Mouse (Mus musculus): ENCODE results near the gene Irx6.
A peak's percentile ranks its signal among the peaks of the same experiment; 100 is the strongest.

Irx6 gene

GRCm38 (mm10) chr8:92674244-92675128 is at the start of gene Irx6:
Irx6 (plus strand) TSS chr8:92674288.
- no peak for DNase-seq (ENCODE audit: low spot score in 2 of 2)

DNA sequence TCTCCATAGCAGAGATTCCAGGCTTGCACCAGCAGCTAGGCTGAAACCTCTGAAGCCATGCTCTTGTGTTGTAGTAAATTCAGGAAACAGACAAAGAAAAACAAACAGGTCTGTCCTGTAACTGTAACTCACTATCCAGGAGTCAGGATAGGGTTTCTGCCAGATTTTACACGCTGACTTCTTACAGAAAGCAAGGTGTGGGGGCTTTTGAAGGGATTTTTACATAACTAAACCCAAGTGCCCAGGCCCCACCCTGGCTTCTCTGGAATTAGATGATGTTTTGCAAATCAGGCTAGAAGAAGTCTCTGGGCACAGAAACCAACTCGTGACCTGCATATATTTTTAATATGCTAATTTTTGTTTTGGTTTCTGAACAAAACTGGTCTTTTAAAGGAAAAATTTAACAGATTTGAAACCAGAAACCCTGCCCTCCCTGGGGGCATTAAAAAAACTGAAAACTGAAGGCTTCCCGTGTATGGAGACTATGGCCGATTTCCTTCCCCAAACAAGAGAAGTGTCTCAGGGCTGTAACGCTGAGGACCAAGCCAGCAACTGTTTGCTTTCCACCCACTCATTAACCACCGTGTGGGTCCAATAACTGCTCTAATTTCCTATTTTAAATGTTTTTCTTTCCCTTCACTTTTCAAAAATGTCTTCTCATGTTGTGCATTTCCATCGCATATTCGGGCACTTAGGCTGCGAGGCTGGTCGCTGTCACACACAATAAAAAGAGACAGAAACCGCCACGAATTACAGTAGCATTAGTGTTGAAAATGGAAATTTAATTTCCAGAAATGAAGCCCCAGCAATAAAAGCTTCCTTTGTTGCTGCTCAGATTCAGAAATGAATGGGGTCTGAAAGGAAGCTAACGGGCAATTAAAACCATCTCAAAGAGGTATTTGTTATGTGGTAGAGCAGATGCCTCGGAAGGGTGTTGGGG is 45.1 kb upstream of the Irx6 start:
- no peak for DNase-seq (ENCODE audit: low spot score in 2 of 2)

DNA sequence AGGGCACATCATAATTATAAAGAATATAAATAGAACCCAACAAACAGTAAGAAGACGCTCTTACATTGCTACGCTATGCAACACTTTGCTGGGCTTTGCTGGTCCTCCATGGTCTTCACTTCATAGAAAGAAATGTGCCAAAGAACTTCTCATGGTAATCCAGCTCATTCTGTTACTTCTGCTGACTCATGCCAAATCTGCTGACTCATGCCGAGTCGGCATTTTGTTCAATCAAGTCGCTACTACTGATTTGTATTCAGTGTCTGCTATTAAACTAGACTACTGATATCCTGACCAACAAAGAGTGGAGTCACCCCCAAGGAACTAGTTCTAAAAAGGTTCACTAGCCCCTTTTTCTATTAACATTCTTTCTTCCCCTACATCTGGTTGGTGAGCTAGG is 40.9 kb upstream of the Irx6 start:
- no peak for DNase-seq (ENCODE audit: low spot score in 2 of 2)

- DNase-seq (ENCODE audit: low spot score in 2 of 2): no peak
These were observed 33.3 kb upstream of the Irx6 start for GRCm38 (mm10) chr8:92640820-92641219.

DNA sequence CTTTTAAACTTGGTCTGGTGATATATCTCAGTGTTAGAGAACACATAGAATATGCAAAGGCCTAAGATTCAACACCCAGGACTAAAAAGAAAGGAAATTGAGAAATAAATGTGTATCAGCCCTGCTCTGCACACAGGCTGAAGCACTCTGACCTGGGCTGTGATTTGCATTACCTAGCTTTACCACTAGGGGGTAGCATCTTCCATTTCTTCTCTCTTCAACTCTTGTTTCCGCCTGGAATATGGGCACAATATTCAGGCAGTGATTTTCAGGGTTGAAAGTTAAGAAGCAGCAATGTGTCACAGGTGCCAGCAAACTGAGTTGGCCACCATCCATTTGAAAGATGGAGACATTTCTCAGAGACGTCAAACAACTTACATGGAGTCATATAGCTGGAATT is 27.5 kb upstream of the Irx6 start:
- peak in 1 of 2 experiments; percentile 6 for DNase-seq (ENCODE audit: low spot score in 2 of 2)

- DNase-seq (ENCODE audit: low spot score in 2 of 2): no peak
These were observed 9.9 kb upstream of the Irx6 start for GRCm38 (mm10) chr8:92664207-92664606.

GRCm38 (mm10) chr8:92670236-92670635 is 3.9 kb upstream of the Irx6 start:
- no peak for DNase-seq (ENCODE audit: low spot score in 2 of 2)

DNA sequence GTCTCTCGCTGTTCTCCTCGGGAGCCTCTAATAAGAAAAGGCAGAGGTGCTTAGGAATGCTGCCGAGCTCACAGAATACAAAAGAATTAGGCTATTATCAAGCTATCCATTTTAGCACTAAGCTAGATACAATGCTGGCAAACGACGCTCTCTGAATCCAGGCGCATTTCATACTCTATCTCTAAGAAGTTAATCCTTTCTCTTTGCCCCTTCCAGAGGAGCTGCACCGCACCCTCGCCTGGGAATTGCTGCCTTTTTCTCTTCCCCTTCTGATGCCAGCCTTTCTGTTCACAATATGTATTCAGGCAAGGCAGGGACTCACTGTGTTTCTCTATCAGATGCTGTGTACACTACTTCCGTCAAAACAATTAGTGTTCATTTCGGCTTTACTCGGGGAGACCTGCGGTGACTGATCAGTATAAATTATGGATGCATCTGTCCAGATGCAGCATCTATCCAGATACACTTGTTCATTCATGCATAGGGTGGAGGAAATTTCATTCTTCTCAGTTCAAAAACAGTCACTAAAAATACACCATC is 3.4 kb upstream of the Irx6 start:
- no peak for DNase-seq (ENCODE audit: low spot score in 2 of 2)

DNA sequence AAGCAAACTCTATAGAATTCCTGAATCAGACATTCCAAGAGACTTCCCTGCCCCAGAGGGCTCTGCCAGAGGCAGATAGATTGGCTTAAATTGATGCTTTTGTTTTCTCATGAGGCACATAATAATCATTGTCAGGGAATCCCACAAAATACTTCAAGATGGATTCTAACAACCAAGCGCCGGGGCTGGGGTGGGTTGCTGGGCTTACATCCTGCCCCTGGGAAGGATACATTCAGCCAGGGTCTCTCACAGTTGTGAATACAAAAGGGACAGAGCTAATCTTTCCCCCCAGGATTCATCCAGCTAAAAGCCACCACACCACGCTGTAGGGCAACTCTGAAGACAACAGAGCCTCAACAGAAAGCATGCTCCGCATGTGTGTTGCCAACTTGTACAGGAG is 2.2 kb upstream of the Irx6 start:
- no peak for DNase-seq (ENCODE audit: low spot score in 2 of 2)

GRCm38 (mm10) chr8:92673101-92673500 is 987 bp upstream of the Irx6 start:
- no peak for DNase-seq (ENCODE audit: low spot score in 2 of 2)

- no peak for DNase-seq (ENCODE audit: low spot score in 2 of 2)
These were observed 389 bp upstream of the Irx6 start for GRCm38 (mm10) chr8:92673555-92674243.

- no peak for DNase-seq (ENCODE audit: low spot score in 2 of 2)
These were observed 4.3 kb downstream of the Irx6 start for GRCm38 (mm10) chr8:92678407-92678806.

DNA sequence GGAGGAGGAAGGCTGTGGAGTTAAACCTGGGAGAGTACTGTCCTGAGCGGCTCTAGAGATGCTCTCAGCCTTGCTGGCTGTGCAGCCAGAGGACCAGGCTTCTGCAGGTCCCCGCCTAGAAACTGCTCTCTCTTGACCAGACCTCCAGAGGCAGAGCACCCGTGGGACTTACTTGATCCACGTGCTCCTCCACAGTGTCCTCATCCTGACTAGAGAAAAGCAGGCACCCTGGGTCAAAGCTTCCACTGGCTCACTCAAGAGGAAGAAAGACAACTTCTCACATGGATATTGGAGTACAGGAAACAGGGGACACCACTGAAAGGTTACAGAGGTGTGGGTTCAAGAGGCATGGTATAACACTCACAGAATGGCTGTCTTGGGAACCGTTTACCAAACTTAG is 23.3 kb downstream of the Irx6 start:
- no peak for DNase-seq (ENCODE audit: low spot score in 2 of 2)

- DNase-seq (ENCODE audit: low spot score in 2 of 2): no peak
These were observed 24.3 kb downstream of the Irx6 start for GRCm38 (mm10) chr8:92698411-92698810.

GRCm38 (mm10) chr8:92699922-92700540 is 25.9 kb downstream of the Irx6 start:
- DNase-seq (ENCODE audit: low spot score in 2 of 2): no peak

- no peak for DNase-seq (ENCODE audit: low spot score in 2 of 2)
These were observed 29.3 kb downstream of the Irx6 start for GRCm38 (mm10) chr8:92703375-92703774.

DNA sequence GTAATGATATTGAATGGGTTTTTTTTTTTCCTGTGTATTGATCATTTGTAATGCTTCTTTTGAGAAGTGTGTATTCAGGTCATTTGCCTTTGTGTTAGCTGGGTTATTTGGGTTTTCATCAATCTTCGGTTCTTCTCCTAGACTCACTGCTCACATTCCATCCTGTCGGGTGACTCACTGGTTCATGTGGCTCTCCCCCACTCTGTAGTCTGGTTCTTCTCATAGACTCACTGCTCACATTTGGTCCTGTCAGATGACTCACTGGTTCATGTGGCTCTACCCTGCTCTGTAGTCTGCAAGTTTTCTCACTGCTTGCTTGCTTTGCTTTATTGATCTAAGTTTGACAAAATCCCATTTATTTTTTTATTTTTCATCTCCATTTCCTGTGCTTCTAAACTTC is 32.2 kb downstream of the Irx6 start:
- DNase-seq (ENCODE audit: low spot score in 2 of 2): no peak

- no peak for DNase-seq (ENCODE audit: low spot score in 2 of 2)
These were observed 39.2 kb downstream of the Irx6 start for GRCm38 (mm10) chr8:92713286-92713685.

GRCm38 (mm10) chr8:92717418-92717817 is 43.3 kb downstream of the Irx6 start:
- no peak for DNase-seq (ENCODE audit: low spot score in 2 of 2)

DNA sequence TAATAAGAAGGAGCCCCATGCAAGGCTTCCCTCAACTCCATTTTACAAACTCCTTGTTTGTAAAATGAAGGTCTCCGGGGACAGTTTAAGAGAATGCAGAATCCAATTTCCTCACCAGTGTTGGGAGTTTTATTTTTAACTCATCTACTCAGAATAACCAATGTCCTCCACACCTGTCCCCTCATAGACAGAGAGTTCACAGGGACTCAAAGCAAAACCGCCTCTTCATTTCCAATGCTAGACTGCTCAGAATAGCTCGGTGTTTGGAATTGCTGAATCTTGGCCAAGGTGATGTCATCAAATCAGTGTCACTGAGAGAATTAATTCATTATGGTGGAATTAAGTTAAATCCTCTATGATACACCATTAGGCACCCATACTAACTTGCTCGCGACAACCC is 44.0 kb downstream of the Irx6 start:
- no peak for DNase-seq (ENCODE audit: low spot score in 2 of 2)

GRCm38 (mm10) chr8:92721266-92721935 is 47.3 kb downstream of the Irx6 start:
- no peak for DNase-seq (ENCODE audit: low spot score in 2 of 2)

Data from thymus, postnatal 10 days (tissue).